Mouse (Mus musculus): ENCODE measurements around the gene Cln3. TPM values are rescaled to one million over a fixed set of nuclear protein-coding genes. Genes with fewer than 3 reads are reported as not detected.

The Cln3 gene
- polyA plus RNA-seq, 1 experiment from 2014 or later, result 34.0 TPM

DNA sequence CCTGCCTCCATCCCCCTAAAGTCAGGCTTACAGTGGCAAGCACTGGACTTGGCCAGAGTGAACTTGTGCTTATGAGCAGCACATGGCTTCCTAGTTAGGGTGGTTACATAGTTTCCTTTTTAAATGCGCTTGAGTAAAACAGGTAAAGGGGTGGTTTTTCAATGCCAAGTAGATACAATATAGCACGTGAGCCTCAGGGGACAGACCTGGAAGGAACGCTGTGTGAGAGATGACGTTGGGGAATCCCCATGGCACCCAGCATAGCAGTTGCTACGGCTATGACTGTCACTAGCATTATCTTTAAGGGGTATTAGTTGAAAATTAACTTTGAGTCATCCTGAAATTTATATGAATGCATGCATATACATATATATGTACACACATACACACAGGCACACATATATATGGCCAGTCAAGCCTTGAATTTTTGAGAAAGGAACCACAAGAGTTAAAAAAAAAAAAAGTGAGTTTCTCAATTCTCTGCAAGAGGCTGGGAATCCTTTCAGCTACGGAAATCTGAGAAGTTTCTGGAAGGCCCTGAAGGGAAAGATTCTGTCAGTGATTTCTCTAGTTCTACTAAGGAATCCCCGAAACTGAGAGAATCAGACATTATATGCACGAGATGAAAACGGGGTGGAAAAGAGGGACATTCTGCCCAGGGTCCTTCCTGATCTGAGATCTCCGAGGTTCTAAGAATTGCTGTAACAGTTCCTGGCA lies 34.1 kb upstream of the Cln3 start:
- Histone ChIP-seq H3K4me3 (no peak overlapping the region), H3K27ac (no peak overlapping the region), H3K27me3 (no peaks in the 10 kb centered on the region), H3K36me3 (no peaks in the 10 kb centered on the region), H3K4me1 (0 out of 2 replicates have a peak, but pooled peaks cover 4% of the 10 kb centered on the region), H3K4me2 (no peak overlapping the region), H3K9me3 (no peaks in the 10 kb centered on the region), H3K9ac (no peak overlapping the region)
- ATAC-seq (ENCODE audit: insufficient number of reproducible peaks, insufficient read depth, low FRiP score, low TSS enrichment, low read depth), result no peak
- 46% methylated on average over 10 of the region's 10 CpGs for WGBS

DNA sequence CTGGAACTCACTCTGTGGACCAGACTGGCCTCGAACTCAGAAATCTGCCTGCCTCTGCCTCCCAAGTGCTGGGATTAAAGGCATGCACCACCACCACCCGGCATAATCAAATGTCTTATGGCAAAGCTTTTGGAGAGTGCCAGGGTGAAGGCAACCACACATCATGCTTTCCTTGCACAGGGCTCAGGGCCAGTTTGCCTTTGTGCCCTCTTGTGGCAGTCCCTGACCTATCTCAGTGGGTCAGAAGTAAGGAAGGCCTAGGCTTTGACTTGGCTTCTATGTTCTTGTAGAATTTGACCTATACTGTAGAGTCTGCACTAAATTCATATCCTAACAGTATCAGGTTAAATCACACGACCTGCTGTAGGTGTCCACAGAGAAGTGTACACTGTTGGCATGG lies 31.1 kb upstream of the Cln3 start:
- ATAC-seq (ENCODE audit: insufficient number of reproducible peaks, insufficient read depth, low FRiP score, low TSS enrichment, low read depth), result no peak
- Histone ChIP-seq H3K36me3 (no peaks in the 10 kb centered on the region), H3K27ac (no peak overlapping the region), H3K4me2 (no peak overlapping the region), H3K9me3 (no peaks in the 10 kb centered on the region), H3K4me3 (no peak overlapping the region), H3K9ac (no peak overlapping the region), H3K27me3 (no peaks in the 10 kb centered on the region), H3K4me1 (0 out of 2 replicates have a peak, but pooled peaks cover 4% of the 10 kb centered on the region)
- 64% methylated on average over 3 of the region's 3 CpGs for WGBS

DNA sequence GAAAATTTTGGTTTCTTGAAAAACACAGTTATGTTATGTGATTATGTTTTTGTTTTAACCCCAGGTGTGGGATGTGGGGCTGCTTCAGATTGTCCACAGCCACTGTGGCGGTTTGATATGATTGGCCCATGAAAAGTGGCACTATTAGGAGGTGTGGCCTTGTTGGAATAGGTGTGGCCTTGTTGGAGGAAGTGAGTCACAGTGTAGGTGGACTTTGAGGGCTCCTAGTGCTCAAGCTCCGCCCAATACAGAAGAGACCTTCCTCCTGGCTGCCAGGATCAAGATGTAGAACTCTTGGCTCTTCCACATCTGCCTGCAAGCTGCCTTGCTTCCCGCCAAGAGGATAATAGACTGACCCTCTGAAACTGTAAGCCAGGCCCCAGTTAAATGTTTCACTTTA lies 27.1 kb upstream of the Cln3 start:
- Histone ChIP-seq H3K27ac (no peak overlapping the region), H3K4me2 (no peak overlapping the region), H3K36me3 (no peaks in the 10 kb centered on the region), H3K9ac (no peak overlapping the region), H3K4me3 (no peak overlapping the region), H3K9me3 (no peaks in the 10 kb centered on the region), H3K27me3 (no peaks in the 10 kb centered on the region), H3K4me1 (no peaks in the 10 kb centered on the region)
- no peak for ATAC-seq (ENCODE audit: insufficient number of reproducible peaks, insufficient read depth, low FRiP score, low TSS enrichment, low read depth)
- 72% methylated on average over 3 of the region's 3 CpGs for WGBS

DNA sequence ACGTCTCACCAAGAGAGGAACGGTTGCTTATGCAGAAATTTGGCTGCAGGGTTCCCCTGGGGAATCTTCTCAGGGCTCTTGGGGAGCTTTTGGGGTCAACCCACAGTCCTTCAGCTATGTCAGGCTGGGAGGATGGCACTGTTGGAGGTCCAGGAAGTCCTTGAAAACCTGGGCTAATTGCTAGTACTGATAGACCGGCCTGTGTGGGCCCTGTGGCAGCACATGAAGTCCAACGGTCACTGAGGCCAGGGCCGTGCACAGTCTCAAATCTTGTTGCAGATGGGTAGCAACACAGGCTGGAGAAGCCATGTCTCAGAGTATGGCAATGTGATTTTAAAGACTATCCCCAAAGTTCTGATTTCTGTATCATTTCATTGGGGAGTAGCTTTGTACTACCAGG lies 22.2 kb upstream of the Cln3 start:
- H3K4me3 ChIP-seq, result no peak overlapping the region
- WGBS, result 77% methylated on average over 5 of the region's 5 CpGs
- H3K36me3 ChIP-seq, result no peaks in the 10 kb centered on the region
- H3K4me2 ChIP-seq, result no peak overlapping the region
- H3K27ac ChIP-seq, result no peak overlapping the region
- no peak for ATAC-seq (ENCODE audit: insufficient number of reproducible peaks, insufficient read depth, low FRiP score, low TSS enrichment, low read depth)
- H3K4me1 ChIP-seq, result no peaks in the 10 kb centered on the region
- H3K9me3 ChIP-seq, result no peaks in the 10 kb centered on the region
- no peak overlapping the region for H3K9ac ChIP-seq
- no peaks in the 10 kb centered on the region for H3K27me3 ChIP-seq

DNA sequence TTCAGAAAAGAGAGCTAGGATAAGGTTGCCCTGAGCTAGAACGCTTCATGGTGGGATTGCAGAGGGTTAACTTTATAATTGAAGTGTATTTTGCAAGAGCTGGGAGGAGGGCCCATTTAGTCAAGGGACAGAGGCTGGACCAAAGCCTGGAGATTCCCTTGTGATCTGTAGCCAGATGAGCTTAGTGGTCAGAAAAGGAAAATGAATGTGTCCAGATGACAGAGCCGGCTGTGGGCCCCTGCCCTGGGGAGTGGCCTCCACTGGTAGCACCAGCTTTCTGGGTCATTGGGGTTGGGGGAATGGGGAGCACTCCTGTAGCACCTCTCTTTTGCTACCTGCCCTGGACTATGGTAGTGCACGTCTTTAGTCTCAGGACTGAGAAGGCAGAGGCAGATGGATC lies 21.4 kb upstream of the Cln3 start:
- Histone ChIP-seq H3K27me3 (no peaks in the 10 kb centered on the region), H3K36me3 (no peaks in the 10 kb centered on the region), H3K9me3 (no peaks in the 10 kb centered on the region), H3K4me1 (no peaks in the 10 kb centered on the region), H3K4me2 (no peak overlapping the region), H3K27ac (no peak overlapping the region), H3K4me3 (no peak overlapping the region), H3K9ac (no peak overlapping the region)
- no peak for ATAC-seq (ENCODE audit: insufficient number of reproducible peaks, insufficient read depth, low FRiP score, low TSS enrichment, low read depth)
- 67% methylated on average over 3 of the region's 3 CpGs for WGBS

DNA sequence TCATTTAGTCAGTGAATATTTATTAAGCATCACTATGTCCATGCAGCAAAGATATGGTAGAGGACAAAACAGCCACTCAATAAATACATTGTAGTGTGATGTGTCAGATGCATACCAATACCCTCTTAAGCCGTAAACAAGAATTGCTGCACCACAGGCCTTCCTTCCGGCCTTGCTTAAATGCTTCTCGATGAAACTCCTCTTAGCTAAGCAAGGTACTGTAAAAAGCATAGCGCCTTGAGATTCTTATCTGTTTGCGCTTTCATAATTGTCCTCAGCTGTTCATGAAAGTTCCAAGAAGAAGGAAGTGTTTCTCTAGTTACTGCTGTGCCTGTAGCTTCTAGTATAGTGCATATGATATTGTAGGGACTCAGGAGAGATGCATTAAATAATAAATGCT lies 21.0 kb upstream of the Cln3 start:
- H3K36me3 ChIP-seq, result no peaks in the 10 kb centered on the region
- no peak overlapping the region for H3K9ac ChIP-seq
- no peak overlapping the region for H3K4me2 ChIP-seq
- no peak overlapping the region for H3K27ac ChIP-seq
- H3K9me3 ChIP-seq, result no peaks in the 10 kb centered on the region
- no peaks in the 10 kb centered on the region for H3K27me3 ChIP-seq
- H3K4me1 ChIP-seq, result no peaks in the 10 kb centered on the region
- ATAC-seq (ENCODE audit: insufficient number of reproducible peaks, insufficient read depth, low FRiP score, low TSS enrichment, low read depth), result no peak
- 68% methylated on average over 5 of the region's 5 CpGs for WGBS
- no peak overlapping the region for H3K4me3 ChIP-seq

DNA sequence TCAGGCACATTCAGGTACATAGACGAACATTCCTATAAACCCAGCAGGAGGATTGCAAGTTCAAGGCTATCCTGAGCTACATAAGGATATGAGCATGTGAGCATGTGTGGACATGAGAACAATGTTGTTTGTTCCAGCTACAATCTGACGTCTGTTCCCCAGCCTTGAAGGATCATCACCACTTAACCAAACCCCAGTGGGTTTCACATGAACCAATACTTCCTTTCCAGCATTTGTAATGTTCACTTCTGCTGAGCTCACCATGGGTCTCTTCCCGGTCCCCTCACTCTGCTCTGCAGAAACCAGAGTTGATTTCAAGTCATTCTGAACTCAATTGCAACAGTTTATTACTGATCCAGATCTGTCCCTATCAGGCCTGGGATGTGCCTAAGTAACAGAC lies 17.0 kb upstream of the Cln3 start:
- Histone ChIP-seq H3K27ac (no peak overlapping the region), H3K36me3 (no peaks in the 10 kb centered on the region), H3K27me3 (no peaks in the 10 kb centered on the region), H3K9me3 (no peaks in the 10 kb centered on the region), H3K4me3 (no peak overlapping the region), H3K4me1 (no peaks in the 10 kb centered on the region), H3K4me2 (no peak overlapping the region), H3K9ac (no peak overlapping the region)
- 73% methylated on average over 3 of the region's 3 CpGs for WGBS
- no peak for ATAC-seq (ENCODE audit: insufficient number of reproducible peaks, insufficient read depth, low FRiP score, low TSS enrichment, low read depth)

DNA sequence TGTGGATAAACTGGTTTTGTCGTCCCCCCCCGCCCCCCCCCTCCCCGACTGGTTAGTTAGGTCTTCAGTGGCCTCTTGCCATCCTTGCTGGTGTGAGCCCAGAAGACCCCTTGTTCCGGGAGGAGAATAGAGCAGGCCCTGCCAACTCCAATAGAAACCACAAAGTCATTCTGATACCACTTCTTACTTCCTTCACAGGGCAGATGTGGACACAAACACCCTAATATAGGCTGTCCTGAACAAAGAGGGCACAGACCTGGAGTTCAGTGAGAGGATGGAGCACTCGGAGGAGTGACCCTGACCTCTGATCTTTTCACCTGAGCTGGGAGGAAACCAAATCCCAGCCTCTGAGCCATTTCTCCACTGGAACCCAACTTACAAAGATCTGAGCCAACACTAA lies 16.3 kb upstream of the Cln3 start:
- ATAC-seq (ENCODE audit: insufficient number of reproducible peaks, insufficient read depth, low FRiP score, low TSS enrichment, low read depth), result no peak
- Histone ChIP-seq H3K9me3 (no peaks in the 10 kb centered on the region), H3K4me1 (no peaks in the 10 kb centered on the region), H3K27ac (no peak overlapping the region), H3K4me3 (no peak overlapping the region), H3K4me2 (no peak overlapping the region), H3K9ac (no peak overlapping the region), H3K36me3 (no peaks in the 10 kb centered on the region), H3K27me3 (no peaks in the 10 kb centered on the region)
- WGBS, result 29% methylated on average over 5 of the region's 5 CpGs

DNA sequence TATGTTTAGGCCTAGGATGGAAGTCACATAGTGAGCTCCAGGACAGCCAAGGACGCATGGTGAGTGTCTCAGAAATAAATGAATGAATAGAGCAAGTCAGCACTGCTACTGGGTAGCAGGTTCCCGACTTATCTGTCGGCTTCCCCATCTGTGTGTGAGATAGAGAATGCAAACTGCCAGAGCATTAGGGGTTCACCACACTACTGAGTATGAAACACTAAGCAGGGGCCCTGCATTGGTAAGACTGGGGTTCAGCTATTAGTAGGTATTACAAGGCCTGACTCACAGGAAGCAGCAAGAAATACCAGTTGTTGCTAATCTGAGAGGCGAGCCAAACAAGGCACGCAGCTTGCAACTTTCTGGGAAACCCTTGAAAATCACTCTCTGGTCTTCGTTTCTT lies 13.3 kb upstream of the Cln3 start:
- no peaks in the 10 kb centered on the region for H3K36me3 ChIP-seq
- no peak overlapping the region for H3K4me3 ChIP-seq
- WGBS, result 79% methylated on average over 6 of the region's 6 CpGs
- H3K27ac ChIP-seq, result no peak overlapping the region
- no peak overlapping the region for H3K4me2 ChIP-seq
- no peak overlapping the region for H3K9ac ChIP-seq
- H3K27me3 ChIP-seq, result peaks cover 1% of the 10 kb centered on the region; the same call in 1 of the 2 replicates
- no peaks in the 10 kb centered on the region for H3K9me3 ChIP-seq
- H3K4me1 ChIP-seq, result no peaks in the 10 kb centered on the region
- no peak for ATAC-seq (ENCODE audit: insufficient number of reproducible peaks, insufficient read depth, low FRiP score, low TSS enrichment, low read depth)

DNA sequence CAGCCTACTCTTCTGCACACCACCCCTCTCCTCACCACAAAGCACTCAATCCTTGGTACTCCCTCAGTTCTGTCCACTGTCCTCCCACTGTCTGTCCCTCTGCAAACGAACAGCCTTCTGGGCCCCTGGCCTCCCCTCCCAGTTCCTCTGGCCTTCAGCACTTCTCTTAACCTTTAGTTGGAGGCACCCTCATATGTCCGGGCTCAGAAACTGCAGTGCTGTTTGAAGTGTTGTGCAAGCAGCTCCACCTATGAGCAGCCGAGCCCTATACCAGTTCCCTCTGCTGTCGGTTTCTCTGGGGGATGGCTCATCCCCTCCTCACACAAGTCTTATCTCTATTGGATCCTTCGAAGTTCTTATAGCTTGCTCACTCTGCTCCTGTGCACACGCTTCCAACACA lies 10.8 kb upstream of the Cln3 start:
- no peak overlapping the region for H3K9ac ChIP-seq
- peaks cover 9% of the 10 kb centered on the region for H3K27me3 ChIP-seq
- H3K27ac ChIP-seq, result no peak overlapping the region
- no peaks in the 10 kb centered on the region for H3K4me1 ChIP-seq
- H3K4me2 ChIP-seq, result no peak overlapping the region
- 59% methylated on average over 6 of the region's 6 CpGs for WGBS
- no peak overlapping the region for H3K4me3 ChIP-seq
- H3K36me3 ChIP-seq, result no peaks in the 10 kb centered on the region
- no peaks in the 10 kb centered on the region for H3K9me3 ChIP-seq
- ATAC-seq (ENCODE audit: insufficient number of reproducible peaks, insufficient read depth, low FRiP score, low TSS enrichment, low read depth), result no peak

DNA sequence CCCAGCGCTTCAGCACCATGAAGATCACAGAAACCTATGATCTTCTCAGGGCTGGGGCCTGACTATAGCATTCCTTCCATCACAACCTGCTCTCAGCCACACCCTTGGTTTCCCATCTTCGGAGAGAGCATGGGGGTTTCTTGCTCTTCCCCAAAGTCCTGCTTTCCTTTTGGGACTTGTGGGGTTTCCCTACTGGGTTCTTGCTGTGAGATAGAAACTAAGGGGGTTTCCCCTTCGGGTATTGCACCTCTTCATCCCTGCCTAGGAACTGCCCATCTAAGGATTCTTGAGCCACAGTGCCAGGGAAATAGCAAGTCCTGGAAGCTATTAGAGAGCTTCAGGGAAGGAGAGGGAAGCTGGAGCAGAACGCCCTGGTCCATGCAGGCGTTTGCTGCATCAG lies 10.3 kb upstream of the Cln3 start:
- no peak overlapping the region for H3K27ac ChIP-seq
- H3K4me3 ChIP-seq, result no peak overlapping the region
- H3K9ac ChIP-seq, result no peak overlapping the region
- WGBS, result 77% methylated on average over 5 of the region's 5 CpGs
- H3K36me3 ChIP-seq, result no peaks in the 10 kb centered on the region
- no peaks in the 10 kb centered on the region for H3K4me1 ChIP-seq
- H3K4me2 ChIP-seq, result no peak overlapping the region
- no peak for ATAC-seq (ENCODE audit: insufficient number of reproducible peaks, insufficient read depth, low FRiP score, low TSS enrichment, low read depth)
- no peaks in the 10 kb centered on the region for H3K9me3 ChIP-seq
- H3K27me3 ChIP-seq, result peaks cover 9% of the 10 kb centered on the region

DNA sequence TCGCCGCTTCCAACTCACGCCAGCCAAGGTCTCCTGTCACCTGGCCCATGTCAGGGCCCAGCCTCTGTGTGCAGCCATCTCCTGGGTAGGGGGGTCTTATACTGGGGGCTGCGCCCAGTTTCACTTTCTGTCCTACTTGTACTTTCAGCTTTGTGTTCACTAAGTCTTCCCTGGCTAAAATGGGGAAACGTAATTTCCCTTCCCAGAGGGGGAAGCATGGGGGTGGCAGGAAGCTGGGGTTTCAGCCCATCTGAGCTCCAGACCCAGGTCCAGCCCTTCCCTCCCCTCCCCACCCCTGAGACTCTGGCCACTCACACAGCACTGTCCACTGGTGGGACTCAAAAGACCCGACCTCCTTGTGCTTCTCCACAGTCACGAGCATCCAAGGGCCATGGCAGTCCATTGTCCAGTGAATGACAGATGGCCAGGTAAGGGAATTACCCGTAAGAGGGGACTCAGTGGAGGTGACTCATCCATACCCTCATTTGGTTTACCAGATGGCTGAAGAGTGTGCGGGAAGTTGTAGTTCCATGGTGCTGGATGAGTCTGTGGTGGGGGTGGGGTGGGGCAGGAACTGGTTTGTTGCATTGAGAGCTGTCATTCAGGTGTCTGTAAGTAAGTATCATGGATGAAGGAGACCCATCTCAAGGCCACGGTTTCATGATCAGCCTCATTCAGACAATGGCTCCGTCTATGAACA lies 9.4 kb upstream of the Cln3 start, which contains the start of gene Il27:
Gene Il27, minus strand, starts transcription at position 80 of the 700 bp plus-strand sequence.
- H3K9me3 ChIP-seq, result no peaks in the 10 kb centered on the region
- no peak for ATAC-seq (ENCODE audit: insufficient number of reproducible peaks, insufficient read depth, low FRiP score, low TSS enrichment, low read depth)
- 79% methylated on average over 11 of the region's 11 CpGs for WGBS
- no peak within 1 kb of the TSS for H3K4me3 ChIP-seq
- peaks cover 9% of the 10 kb centered on the region for H3K27me3 ChIP-seq
- H3K4me1 ChIP-seq, result no peaks in the 10 kb centered on the region
- no peak within 1 kb of the TSS for H3K4me2 ChIP-seq
- H3K9ac ChIP-seq, result no peak within 1 kb of the TSS
- H3K27ac ChIP-seq, result no peak within 1 kb of the TSS
- H3K36me3 ChIP-seq, result no peaks in the 10 kb centered on the region

Data from embryonic facial prominence, embryonic 13.5 days (tissue).